Mouse (Mus musculus) myocyte (in vitro differentiated cells): Measurements from ENCODE around the gene Tekt2.

Experiments used
- CEBPB ChIP-seq: IDR thresholded peaks from 2 replicates; pipeline ENCODE4 v1.6.1; 2011; ENCODE audit warnings: mild to moderate bottlenecking, moderate library complexity; ENCODE audit not compliant: poor library complexity, insufficient read depth, severe bottlenecking
- E2F4 ChIP-seq: IDR thresholded peaks from one replicate; pipeline ENCODE4 v1.6.1; 2011; ENCODE audit warnings: mild to moderate bottlenecking, control low read depth, moderate library complexity; ENCODE audit not compliant: insufficient read depth
- MYOD1 ChIP-seq, 3 experiments: IDR thresholded peaks; one replicate each; pipeline ENCODE4 v1.6.1; 2011; ENCODE audit warnings: control low read depth in 2 of 3, low read depth in 2 of 3, mild to moderate bottlenecking in 2 of 3, moderate library complexity in 1 of 3; ENCODE audit not compliant: insufficient read length in 2 of 3, control insufficient read depth in 1 of 3
- MYOG ChIP-seq, 3 experiments: IDR thresholded peaks; one replicate each; pipeline ENCODE4 v1.6.1; 2011; ENCODE audit warnings: control low read depth in 2 of 3, low read depth in 2 of 3, mild to moderate bottlenecking in 2 of 3; ENCODE audit not compliant: insufficient read length in 2 of 3, control insufficient read depth in 1 of 3, insufficient read depth in 1 of 3
- POLR2A ChIP-seq: IDR thresholded peaks from one replicate; pipeline ENCODE4 v1.6.1; 2011; ENCODE audit warnings: low read depth, mild to moderate bottlenecking, control low read depth, moderate library complexity; ENCODE audit not compliant: insufficient read length
- POLR2AphosphoS2 ChIP-seq: IDR thresholded peaks from one replicate; pipeline ENCODE4 v1.6.1; 2011; ENCODE audit warnings: low read depth, control low read depth; ENCODE audit not compliant: insufficient read length
- SRF ChIP-seq: IDR thresholded peaks from one replicate; pipeline ENCODE4 v1.6.1; 2011; ENCODE audit warnings: low read depth; ENCODE audit not compliant: control insufficient read depth, insufficient read length
- USF1 ChIP-seq: IDR thresholded peaks from one replicate; pipeline ENCODE4 v1.6.1; 2011; ENCODE audit warnings: low read depth, mild to moderate bottlenecking, control low read depth, moderate library complexity

DNA sequence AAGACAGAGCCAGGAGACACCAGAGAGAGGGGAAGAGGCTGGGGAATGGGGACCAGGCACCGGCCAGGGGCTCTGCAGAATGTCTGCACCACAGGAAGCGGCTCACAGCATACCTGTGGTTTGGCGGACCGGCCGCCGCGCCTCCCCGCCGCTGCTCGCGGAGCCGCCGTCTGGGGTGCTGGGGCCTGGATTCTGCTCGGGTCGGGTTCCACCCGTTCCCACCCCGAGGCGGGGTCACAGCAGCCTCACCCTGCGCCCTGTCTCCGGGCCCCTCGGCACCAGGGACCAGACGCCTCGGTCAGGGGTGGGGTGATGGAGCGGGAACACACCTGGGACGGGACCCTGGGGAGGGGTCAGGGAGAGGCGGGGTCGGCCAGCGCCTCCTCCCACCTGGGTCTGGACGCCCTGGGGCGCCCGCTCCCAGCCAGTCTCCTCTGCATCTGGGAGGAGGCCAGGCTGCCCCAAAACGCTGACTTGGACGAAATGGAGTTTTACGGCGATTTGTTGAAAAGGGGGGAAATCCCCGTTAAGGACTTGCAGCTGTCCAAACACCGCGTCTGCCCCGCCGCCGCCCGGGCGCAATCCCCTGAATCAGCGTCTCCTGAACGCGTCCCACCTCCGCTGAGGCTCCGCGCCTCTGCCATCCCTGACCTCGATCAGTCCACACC, 24.4 kb downstream of the Tekt2 start:
- no peak for TF ChIP-seq CEBPB
- TF ChIP-seq MYOG (IDR thresholded peaks at IDR 0.05; ENCODE audit: control insufficient read depth in 1 of 3, insufficient read depth in 1 of 3, insufficient read length in 2 of 3, low read depth in 2 of 3), result peak in 2 of 3 experiments; percentile 36 to 62
- TF ChIP-seq POLR2A, result no peak
- TF ChIP-seq SRF, result no peak
- TF ChIP-seq E2F4, result no peak
- no peak for TF ChIP-seq POLR2AphosphoS2
- no peak for TF ChIP-seq USF1
- TF ChIP-seq MYOD1 (IDR thresholded peaks at IDR 0.05; ENCODE audit: control insufficient read depth in 1 of 3, insufficient read length in 2 of 3, low read depth in 2 of 3), result peak in 2 of 3 experiments; percentile 62 to 75
